Mouse (Mus musculus) neutrophil, adult 5-6 weeks (primary cell): ENCODE measurements at regions not wholly inside any gene's neighbourhood (a gene's known extent, or its start where the extent isn't known, plus 50 kb on each side); places are given as distances from the start of the nearest gene placed in this dataset.

Experiments
- ATAC-seq: fragments of 151-379, 151-347 bp; 2 replicates; pipeline ENCODE4 v1.8.0; 2017; ENCODE audit warnings: mild to moderate bottlenecking, moderate TSS enrichment; ENCODE audit not compliant: insufficient number of reproducible peaks, poor library complexity, low FRiP score, severe bottlenecking; ENCODE audit errors: extremely low read depth

DNA sequence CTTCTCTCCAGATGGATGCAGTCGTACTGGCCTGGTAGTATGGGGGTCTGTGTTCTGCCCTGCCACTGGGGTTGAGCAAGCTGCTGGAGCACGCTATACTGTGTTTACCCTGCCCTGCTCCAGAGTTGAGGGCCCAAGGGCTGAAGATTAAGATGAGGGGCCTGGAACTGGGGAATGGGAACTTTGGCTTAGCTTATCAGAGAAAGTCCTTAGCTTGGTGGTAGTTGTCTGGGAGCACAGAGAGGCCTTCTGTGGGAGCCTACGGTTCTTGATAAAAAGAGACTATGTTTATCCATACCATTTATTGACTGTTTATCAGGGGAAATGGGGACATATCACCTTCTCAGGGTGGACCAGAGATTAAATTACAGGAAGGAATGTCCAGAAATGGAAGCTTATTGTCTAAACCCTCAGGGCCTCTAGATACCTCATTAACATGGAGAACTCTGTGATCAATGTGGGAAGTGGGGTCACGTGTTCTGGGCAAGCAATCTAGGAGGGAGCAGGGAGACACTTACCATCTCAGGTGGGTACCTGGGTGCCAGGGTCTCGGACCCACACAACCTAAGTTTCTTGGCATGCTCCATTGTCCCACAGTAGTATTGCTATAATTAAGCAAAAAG is 58.7 kb downstream of the Mycn start:
- ATAC-seq, result no peak

DNA sequence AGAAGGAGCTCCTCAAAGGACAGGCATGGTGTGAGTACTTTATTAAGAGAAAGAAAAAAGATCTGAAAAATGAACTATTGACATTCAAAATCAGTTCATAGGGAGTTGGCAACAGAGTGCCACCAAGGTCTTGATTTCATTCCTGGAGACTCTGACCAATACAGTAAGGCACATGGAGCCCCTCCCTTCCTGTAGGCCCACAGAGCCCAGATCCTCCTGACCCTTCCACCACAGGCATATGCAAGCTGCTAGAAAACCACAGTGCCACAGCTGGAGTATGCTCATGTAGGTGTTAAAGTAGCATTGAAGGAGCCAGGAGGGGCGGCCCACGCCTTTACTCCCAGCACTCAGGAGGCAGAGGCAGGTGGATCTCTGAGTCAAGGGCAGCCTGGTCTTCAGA is 63.7 kb downstream of the Mycn start:
- no peak for ATAC-seq

- ATAC-seq, result no peak
Measured at GRCm38 (mm10) chr12:12877539-12877938, 64.2 kb downstream of the Mycn start.

DNA sequence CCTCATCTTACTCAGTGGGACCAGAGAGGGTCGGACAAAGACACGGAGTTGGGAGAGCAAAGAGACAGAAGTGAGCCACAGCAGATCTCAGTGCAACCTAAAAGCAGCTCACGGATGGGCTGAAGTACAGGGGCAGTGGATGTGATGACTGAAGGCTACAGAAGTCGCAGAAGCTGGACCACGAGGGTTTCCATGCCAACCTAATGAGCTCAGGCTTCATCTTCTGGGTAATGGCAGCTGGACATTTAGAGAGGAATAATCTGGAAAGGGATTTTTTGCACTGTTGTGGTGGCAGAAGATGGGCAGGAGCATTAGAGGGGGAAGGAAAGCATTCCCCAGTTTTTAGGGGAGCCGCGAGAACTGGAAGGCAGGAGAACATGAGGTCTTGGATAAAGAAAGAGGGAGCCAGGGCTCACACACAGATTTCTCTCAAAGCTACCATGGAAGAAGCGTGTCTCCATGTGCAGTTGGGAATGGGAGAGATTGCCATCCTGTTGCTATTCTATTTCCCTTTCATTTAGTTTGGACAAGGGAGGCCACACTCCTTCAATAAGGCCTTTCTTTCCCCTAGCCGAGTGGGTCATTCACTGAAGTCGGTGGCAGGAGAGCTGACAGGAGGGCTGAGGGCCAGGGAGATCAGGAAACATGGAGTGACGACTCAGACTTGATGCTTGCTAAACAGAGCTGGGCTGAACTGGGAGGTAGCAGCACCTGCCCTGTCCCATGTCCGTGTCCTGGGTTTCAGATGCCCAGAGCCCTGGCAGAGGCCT is 65.6 kb downstream of the Mycn start:
- ATAC-seq, result no peak

DNA sequence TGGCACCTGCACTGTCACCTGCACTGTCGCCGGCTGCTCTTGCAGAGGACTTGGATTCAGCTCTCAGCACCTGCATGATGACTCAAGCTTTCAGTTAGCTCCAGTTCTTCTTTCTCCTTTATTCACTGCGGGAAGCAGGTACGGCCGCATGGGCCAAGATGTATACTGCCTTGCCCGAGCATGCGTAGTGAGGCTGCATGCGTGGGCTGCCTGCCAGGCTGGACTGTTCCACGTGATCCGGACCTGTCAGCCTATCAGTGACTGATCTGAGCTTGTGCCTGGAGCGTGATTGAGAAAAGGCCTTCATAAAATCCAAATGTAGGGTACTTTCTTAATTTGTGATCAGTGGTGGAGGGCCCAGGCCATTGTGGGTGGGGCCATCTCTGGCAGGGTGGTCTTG is 68.2 kb downstream of the Mycn start:
- ATAC-seq, result no peak

- no peak for ATAC-seq
Measured at GRCm38 (mm10) chr12:12872974-12873373, 68.7 kb downstream of the Mycn start.

DNA sequence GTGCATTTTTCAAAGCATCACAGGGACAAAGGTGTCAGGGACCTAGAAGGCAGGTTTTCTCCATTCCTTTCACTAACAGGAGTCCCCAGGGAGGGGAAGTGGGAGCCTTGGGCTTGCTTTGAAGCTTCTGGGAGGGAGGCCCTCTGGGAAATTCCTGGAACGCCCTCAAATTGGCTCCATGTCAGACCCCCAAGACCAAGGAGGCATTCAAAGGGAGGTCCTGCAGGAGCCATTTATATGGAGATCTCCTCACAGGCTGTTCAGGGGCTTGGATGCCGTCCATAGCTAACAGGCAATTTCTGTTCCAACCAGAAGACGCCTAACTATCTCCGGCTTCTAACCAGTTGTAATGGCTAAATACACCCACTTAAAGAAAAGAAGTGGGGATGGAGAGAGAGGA is 70.4 kb downstream of the Mycn start:
- no peak for ATAC-seq

- ATAC-seq, result no peak
Measured at GRCm38 (mm10) chr12:12866590-12866989, 75.1 kb downstream of the Mycn start.

DNA sequence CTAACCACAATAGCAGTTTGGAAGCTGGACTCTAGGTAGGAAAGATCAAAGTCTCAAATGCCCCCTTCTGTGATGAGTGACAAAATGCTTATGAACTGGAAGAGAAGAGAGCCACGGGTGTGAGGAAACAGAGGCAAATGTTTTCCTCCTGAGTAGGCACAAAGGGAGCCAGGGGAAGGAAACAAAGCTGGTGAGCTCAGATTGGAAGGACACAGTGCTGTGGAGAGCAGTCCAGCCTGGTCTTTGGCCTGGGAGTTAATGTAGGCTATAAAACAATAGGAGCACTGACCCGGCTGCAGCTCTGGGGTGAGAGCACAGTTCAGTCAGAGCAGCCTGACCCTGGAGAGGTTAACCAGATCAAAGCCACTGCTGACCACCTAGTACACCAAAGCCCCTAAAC is 91.0 kb downstream of the Mycn start:
- no peak for ATAC-seq

DNA sequence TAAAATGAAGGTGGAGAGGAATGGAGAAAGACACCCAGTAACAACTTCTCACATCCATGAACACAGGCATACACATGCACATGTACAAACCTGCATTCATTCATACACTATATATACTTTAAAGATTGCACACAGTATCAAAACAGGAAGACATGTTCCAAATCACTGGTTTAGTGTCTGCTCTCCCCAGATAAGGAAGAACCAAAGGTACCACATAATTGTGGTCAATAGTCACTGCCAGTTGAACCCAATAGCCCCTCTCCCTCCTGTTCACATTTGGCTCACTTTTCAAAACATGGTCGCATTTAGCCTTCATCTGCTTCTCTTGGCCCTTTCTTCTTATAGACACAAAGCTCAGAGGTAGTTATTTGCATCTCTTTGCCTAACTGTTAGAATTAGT is 95.0 kb downstream of the Mycn start:
- no peak for ATAC-seq

GRCm38 (mm10) chr12:12842247-12842957 is 99.3 kb downstream of the Mycn start:
- no peak for ATAC-seq

DNA sequence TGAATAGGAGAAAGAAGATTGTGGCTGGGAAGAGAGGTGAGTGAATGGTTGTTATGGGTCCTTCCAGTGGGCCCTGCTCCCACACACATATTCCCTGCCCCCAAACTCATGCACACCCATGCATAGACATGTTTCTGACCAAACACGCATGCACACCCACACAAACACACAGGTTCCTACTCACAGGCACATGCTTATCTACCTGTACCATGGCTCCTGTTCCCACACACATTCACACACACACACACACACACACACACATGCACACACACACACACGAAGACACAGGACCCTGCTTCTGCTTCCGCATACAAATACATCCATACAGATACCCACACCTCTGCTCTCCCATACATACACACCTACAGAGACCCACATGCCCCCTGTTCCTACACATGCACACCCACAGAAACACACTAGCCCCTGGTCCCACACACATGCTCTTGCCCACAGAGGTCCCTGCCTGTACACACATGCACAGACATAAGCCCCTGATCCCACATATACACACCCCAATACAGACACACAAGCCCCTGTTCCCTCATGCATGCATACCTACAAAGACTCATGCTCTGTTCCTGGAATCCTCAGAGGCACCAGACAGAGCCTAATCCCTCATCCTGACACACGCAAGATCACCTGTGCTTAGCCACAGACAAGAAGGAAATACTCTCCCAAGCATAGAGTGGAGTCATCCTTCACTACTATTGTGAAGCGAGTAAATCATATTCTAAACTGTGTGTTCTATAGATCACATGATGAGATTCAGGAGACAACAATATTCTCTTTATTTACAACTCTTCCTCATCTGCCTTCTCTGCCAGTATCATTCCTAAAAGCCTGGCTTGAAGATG is 100.1 kb downstream of the Mycn start:
- no peak for ATAC-seq

DNA sequence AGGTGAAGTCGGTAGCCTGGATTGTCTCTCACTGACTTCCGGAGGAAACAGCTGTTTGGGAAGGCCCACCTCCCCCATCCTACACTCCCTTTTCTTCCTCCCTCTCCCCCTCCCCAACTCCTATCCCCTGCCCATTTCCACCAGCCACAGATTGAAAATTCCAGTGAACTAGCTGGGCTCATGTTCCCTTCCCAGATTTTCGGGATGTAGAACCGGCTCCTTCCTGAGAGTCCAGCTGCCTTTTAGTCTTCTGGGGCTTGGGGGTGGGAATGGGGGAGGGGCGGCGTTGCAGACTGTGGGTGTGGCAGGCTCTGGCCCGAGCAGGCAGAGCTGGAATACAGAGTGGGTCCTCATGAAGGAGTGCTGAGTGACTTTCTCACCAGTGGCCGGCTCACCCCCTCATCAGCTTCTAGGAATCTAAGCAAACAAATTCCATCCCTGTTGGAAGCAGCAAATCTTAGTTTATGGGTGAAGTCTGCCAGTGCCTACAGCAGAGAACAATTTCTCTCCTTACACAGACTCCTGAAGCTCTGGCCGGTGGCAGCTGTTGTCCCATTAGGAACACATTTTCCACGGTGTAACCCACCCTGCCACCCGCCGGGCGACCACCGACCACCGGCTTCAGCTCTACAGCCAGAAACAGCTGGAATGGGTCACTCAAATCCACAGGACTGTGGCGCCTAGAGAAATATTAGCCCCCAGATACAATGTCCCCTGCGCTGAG is 100.9 kb downstream of the Mycn start:
- ATAC-seq, result no peak

- no peak for ATAC-seq
Measured at GRCm38 (mm10) chr12:12837775-12838174, 103.9 kb downstream of the Mycn start.

DNA sequence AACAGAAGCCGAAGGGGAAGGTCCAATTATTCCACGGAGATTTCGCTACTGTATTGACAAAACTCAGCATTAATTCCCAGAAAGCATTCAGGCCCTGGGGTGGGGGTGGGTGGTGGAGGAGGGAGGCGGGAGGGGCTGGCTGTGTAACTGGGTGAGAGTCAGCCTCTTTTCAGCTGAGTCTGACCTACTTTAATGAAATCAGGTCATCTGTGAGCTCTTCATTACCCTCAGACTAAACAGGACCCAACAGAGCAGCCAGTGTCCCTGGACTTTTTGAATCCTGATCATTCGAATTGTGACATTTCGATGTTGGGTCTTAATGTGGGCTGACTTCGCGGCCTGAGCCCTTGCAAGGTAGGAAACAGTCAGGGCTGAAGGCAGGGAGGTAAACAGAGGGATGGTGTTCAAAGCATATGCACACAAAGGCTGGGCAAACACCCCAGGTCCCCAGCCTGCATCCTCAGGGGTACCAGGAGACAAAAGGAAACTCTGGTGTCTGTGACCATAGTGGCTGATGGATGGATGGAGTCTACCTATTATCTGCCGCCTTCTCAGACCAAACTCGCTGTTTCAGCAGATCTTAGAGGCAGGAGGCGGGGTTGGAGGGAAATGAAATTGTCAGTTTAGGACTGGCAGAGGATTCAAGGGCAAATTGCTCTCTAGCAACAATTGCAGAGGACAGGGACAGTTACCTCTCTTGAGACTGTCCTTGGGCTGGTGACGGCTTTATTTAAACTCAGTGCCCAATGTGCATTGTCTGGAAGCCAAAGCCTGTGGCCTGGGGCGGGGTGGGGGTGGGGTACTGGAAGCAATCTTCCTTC is 113.7 kb downstream of the Mycn start:
- ATAC-seq, result no peak

GRCm38 (mm10) chr12:12827379-12827778 is 114.3 kb downstream of the Mycn start:
- no peak for ATAC-seq

DNA sequence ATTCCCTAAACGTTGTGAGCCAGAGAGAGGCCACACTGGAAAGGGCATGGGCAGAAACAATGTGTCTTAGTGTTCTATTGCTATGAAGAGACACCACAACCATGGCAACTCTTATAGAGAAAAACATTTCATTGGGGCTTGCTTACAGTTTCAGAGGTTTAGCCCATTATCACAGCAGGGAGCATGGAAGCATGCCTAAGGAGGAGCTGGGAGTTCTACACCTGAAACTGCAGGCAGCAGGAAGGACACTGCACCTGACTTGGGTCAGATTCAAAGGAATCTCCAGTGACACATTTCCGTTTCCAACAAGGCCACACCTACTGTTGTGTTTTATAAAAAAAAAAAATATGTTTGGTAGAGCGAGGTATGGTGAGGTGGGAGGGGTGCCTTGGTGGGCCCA is 115.3 kb downstream of the Mycn start:
- ATAC-seq, result no peak

DNA sequence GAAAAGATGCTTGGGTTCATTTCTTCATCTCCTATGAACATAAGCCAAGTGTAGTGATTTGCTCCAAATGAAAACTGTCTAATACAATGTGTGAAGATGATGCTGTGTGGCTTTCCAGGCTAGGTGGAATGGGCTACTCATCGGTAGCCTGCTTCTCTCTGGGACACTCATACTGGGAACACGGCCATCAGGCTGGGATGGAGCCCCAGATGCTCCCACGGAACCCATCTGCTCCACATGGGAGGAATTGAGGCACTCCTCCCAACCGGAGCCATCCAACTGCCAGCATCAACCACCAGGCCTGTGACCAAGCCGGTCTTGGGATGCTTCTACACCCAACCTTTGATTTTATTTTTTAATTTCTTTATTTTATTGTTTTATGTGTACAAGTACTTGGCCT is 115.9 kb downstream of the Mycn start:
- ATAC-seq, result no peak
